Mouse (Mus musculus): ENCODE results near the gene Pxdn.
A peak's percentile ranks its signal among the peaks of the same experiment; 100 is the strongest.

Gene Pxdn

DNA sequence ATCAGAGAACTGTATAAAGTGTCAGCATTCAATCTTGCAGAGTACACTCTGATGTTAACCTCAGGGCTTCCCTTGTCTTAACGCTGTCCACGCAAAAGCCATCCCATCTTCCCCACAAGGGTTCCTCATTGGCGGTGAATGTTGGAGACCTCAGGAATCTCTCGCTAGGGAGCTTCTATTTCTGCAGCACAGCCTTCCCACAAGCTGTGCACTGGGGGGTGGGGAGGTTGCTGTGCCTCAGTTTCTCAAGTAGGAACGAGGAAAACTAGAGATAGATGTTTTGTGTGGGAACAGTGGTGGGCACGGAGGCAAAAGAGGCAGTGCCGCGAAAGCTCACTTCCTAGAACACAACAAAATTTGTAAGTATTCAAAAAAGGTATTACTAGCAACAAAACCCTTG, at the start of gene Pxdn:
Pxdn (plus strand) TSS at position 301 of the 400 bp plus-strand sequence.
- DNase-seq (ENCODE audit: low spot score in 2 of 2), result no peak

DNA sequence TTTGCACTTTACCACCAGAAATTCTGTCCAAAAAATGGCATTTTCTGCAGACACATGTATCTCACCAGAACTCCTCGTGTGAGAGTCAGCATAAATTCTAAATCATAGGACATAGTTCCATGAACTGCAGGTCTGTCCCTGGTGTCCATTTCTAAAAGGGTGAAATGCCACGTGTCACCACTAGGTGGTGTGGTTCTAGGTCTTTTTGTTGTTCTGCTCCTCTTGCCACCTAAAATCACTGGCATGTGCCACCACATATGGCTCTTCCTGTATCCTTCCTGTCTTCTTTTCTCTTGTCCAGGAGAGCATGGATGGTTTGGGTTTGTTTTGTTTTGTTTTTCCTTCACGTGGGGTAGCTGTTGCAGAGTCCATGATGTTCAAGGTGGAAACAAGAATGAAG, 42.7 kb upstream of the Pxdn start:
- peak in 1 of 2 experiments; percentile 69 for DNase-seq (ENCODE audit: low spot score in 2 of 2)

DNA sequence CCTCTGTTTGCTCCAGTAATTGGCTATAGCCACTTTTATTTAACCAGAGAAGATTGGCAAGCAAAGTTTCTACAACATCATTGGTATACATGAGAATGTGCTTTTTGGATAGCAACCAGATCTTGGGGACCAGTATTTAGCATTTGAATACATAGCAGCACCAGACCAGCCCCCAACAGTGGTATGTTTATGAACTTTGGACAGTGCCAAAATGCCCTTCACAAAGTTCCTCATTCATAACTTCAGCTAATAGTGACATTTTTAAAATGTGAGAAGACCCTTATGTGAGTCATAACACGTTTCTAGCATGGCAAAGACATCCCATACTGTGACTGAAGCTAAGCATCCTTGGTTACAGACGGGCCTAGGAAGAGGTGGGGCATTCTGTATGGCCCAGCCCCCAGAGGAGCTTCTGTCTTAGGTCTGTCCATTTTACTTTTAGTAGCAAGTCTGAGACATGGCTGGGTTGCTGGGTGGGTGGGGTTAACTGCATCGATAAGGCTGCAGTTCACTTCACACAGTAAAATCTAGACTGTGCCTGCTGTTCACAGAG, 39.8 kb upstream of the Pxdn start:
- no peak for DNase-seq (ENCODE audit: low spot score in 2 of 2)

DNA sequence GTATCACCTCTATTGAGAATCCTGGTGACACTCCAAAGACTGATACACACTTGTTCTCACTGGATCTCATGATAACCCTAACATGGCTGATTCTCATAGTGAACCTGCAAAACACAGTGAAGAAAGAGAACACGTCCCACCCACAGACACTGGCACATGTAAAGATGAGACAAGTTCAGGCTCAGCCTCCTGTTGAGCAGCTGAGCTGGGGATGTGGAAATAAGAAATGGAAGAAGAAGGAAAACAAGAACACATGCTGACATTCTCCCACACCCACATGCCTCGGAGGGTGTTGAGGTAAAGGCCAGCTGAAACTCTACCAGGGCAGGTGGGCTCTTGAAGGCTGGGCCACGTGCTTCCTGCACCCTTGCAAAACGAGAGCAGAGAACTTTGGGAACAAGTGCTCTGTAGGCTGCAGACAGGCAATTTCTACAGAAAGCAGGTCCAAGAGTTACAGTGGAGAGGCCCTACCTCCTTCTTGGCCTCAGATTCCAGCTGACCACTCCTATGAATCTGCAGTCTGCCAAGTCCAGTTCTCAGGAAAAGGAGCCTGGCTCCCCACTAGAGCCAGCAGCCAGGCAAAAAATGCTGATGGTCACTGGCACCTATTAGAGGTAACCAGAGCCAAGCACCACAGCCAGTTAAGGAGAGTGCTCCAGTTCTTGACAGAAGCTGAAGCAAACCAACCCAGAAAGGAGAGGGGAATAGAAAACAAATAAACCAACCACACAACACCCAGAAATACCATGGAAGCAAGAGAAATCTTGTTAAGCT, 33.1 kb upstream of the Pxdn start:
- no peak for DNase-seq (ENCODE audit: low spot score in 2 of 2)

DNA sequence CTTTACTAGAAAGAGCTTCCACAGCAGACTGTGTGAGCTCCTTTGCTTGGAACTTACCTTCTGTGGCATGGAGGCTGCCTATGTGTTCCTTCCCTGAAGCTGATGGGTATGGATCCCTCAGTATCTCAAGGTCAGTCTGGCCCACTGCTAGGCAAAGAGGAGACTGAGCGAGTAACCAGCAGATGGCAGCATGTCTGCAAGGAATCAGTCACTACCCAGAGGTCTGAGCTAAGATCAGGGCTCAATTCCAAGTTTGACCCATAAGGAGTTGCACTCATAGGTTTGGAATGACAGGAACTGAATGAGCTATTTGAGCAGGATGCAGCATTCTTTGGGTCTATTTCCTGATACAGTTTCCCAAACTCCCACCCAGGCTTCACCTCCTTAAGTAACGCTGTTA, 30.4 kb upstream of the Pxdn start:
- DNase-seq (ENCODE audit: low spot score in 2 of 2), result peak; percentile 36 to 51

DNA sequence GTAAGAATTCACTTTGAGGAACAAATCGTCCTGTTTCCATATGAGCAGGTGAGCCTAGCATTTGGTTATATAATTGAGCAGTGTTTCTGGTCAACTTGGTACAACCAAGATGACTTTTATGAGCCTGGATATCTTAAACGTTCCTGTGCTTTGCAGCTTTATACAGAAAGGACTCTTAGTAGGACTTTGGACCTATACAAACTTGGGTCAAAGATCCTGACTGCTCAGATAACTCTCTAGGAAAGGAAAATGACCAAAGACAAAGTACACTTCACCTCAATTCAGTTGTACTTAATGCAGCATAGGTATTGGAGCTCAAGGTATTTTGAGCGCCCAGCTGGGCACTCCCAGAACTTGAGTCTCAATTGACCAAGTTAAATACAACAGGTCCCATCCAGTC, 21.3 kb upstream of the Pxdn start:
- DNase-seq (ENCODE audit: low spot score in 2 of 2), result no peak

DNA sequence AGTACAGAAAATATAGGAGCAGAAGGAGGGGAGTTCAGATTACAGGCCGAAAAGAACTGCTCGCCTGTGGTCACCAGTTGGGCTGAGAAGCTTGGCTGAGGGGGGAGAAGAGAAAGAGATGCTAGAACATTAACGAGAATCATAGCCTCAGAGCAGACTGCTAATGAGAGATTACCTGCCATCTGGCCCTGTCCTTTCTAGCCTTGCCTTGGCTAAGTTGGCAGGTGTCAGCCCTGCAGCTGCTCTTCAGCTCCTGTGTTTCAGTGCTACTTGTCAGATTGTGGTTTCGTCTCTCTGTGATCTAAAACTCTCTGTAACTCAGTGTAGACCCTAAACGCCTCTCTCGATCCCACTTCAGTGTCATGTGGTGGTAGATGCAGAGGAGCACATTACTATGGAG, 20.6 kb upstream of the Pxdn start:
- DNase-seq (ENCODE audit: low spot score in 2 of 2), result no peak

DNA sequence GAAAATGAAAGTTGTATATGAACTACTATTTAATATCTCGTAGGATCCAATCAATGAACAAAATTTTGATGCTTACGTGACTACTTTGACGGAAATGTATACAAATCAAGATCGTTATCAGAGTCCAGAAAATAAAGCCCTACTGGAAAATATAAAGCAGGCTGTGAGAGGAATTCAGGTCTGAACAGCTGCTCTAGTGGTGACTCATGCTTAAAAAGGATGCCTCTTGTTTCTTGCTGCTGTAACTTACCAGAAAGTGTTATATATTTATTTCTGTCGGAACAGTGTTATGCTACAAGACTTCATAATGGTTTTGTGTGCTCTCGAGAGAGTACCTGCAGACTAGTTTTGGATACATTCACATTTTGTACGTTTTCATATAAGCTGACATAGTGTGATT, 17.1 kb upstream of the Pxdn start:
- no peak for DNase-seq (ENCODE audit: low spot score in 2 of 2)

DNA sequence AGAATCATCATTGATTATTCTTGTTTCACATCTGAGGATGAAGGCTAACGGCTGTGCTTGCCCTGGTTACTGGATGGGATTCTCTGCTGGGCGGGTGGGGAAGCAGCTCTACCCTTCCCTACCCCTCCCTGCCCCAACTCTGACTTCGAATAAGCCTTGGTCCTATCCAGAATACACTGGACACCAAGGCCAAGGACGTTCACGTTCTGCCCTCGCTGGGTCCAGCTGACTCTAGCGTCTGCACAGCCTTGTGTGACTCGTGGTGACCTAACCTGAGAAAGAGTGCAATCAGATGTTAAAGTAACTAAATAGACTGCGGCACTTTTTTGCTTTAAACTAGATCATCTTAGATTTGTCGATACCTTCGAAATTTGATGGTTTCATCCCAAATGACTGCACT, 15.9 kb upstream of the Pxdn start:
- no peak for DNase-seq (ENCODE audit: low spot score in 2 of 2)

DNA sequence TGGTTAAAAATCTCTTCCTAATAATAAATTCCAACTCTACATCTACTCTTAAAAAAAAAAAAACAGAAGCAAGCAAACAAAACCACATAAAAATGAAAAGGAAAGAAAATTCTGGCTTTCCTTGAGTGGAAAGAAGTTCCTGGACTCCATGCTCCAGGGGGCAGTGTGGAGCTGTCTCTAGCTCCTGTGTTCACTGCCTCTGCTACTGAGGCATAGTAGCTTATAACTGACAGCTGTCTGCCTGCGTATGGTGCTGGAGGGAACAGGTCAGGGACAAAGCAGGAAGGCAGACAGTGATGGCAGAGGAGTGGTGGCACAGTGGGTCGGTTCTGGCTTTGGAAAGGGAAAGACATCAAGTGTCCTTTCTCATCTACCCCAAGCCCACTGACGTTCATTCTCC, 10.5 kb upstream of the Pxdn start:
- peak; percentile 47 to 73 for DNase-seq (ENCODE audit: low spot score in 2 of 2)

DNA sequence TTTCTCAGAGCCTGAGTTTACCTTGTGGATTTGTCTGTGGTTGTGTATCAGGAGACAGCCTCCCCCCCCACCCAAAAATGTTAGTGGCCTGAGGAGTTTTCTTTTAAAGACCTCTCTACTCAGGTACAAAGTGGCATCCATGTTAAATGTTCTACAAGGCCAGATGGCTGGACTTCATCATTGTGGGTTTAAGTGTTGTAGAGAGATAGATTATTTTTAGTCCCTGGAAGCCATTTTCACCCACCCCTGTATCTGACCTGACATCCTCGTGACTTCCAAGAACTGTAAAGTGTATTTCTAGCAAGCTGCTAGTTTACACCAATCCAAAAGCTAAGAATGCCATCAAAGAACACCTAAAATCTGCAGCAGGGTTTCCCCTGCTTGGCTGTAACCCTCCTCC, 6.8 kb upstream of the Pxdn start:
- no peak for DNase-seq (ENCODE audit: low spot score in 2 of 2)

DNA sequence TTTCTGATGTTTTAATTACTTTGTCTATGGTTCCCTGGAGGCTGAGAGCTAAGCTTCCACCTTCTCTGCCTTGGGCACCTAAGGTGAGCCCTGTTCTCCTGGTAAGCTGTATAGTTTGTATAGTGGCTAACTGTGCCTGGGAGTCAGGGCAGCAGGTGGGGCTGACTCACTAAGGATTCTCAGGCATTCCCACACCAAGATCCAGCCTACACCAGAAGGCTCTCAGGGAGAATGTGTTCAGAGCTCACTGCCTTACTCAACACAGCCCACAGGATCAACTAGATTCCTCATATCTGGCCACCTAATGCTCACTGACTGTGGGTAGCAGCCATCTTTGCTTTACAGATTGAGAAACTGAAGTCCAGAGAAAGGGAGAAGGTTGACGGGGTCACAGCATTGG, 4.5 kb upstream of the Pxdn start:
- no peak for DNase-seq (ENCODE audit: low spot score in 2 of 2)

DNA sequence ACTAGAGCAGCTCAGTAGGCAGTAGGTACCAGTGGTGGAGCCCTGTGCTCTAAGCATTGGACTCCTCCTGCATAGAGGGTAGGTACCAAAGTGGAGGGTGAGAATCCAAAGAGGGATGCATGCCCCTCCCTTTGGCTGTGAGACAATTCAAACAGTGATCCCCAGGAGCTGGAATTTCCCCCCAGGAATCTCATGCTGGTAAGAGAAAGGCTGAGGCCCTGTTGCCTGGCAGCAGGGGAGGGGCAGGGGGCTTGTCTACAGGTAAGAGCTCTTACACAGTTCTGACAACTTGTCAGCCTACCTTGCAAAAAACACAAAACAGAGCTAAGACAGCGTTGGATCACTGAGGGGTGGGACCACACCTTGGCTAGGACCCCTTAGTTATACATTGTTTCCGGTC, 3.9 kb upstream of the Pxdn start:
- DNase-seq (ENCODE audit: low spot score in 2 of 2), result no peak

DNA sequence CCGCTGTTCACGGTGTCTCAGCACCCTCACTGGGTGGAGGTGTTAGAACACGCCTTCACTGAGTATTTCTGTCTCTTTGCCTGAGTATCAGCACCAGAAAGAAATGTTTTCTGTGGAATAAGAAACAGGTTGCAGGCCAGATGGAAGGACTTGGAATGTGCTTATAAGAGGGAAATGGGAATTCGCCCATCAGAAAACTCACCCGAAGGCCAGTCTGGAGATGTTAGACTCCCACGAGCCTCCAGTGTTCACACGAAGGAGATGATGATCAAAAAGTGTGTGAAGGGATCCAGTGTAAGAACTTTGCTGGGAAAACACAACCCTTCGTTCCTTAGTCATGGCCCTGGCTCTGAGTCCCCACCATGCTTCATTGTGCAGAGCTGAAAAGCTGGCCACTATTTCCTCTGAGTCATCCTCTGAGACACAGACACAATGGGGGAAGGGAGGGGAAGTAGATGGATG, 3.3 kb upstream of the Pxdn start:
- DNase-seq (ENCODE audit: low spot score in 2 of 2), result no peak

DNA sequence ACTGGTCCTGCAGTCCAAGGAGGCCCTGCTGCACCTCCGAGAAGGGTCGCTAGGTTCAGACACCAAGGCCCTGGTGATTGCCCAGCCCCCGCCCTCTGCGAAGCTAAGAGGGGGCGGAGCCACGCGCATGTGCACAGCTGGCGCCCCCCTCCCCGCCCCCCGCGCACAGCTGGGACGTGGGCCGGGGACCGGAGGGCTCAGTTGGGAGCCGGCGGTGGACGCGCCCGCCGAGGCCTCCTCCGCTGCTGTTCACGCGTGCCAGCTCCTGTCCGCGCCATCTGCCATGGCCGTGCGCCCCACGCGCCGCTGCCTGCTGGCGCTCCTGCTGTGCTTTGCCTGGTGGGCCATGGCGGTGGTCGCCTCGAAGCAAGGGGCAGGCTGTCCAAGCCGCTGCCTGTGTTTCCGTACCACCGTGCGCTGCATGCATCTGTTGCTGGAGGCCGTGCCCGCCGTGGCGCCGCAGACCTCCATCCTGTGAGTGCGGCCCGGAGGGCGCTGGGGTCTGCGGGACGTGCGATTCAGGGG, 505 bp downstream of the Pxdn start:
- DNase-seq (ENCODE audit: low spot score in 2 of 2), result peak; percentile 35 to 66

DNA sequence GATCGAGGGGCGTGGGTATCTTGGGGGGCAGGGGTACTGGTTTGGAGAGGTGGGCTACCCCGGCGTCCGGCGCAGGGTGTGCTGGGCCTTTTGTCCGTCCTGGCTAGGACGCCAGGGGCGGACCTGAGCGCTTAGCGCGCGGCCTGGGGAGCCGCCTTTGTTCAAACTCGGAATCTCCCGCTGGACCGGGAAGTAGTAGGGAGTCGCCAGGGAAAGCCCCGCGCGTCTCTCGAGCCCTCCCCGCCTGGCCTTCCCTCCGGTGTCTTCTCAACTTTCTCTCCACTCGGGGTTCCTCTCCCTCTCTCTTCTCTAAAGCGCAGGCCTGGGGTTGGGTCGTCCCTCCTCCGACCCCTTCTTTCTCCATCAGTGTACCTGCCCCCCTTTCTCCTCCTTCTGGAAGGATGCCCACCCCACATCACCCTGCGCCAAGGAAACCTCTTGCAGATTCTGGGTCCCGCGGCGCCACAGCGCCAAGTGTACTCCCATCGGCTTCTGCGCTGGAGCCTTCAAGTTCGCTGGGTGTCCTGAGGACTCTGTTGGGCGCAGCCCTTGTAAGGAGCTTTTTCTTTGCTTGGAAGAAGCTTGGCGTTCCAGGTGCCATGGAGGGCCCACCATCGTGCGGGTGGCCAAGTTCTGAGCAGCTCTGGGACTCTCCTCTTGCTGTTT, 1.1 kb downstream of the Pxdn start:
- DNase-seq (ENCODE audit: low spot score in 2 of 2), result peak; percentile 30 to 49

DNA sequence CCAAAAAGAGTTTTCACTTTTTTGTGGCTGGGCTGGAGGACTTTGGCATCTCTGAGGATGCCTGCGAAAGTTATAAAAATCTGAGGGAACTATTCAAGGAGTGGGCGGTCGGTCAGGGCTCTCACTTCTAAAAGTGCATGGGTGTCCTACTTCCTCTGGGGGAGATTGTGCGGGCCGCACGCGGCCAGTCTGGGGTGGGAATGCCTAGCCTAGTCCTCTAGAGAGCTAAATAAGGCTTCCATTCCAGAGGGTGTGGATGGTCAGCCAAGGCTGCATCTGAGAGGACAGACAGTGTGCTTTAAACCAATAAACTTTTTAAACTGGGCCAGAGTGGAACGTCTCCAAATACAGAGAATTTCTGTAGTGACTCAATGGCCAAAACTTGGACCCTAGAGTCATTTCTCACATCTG, 1.9 kb downstream of the Pxdn start:
- no peak for DNase-seq (ENCODE audit: low spot score in 2 of 2)

DNA sequence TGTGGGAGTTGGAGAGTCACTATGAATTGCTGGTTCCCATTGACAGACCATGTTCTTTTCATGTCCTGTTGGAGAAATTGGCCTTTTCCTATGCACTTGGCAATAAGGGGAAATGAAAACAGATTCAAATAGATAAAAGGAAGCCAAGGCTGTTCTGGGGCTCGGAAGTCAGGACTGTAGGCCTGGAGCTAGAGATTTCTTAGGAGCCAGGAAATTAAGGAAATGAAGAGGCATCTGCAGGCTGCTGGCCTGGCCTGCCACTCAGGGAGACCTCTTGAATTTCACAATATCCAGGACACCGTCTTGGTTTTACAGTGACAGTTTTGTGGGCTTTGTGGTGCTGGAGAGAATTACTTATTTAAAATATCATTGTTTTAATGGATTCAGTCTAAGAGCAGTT, 5.0 kb downstream of the Pxdn start:
- DNase-seq (ENCODE audit: low spot score in 2 of 2), result no peak

DNA sequence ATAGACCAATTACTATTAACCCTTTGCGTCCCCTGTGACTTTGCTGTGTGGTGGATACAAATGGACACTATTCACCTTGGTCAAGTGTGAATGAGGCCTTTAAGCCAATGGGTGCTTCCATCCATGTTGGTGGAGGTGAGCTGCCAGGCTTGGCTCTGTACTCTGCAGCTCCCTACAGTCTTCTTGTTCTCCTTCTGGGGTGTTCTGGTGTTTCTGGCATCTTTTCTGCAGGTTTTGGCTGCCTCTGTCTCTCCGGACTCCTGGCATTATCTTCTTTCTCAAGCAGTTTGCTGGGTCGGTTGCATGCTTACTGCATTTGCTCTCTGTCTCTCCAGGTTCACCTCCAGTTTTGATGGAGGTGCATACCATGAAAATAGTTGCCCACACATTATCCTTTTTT, 7.2 kb downstream of the Pxdn start:
- no peak for DNase-seq (ENCODE audit: low spot score in 2 of 2)

DNA sequence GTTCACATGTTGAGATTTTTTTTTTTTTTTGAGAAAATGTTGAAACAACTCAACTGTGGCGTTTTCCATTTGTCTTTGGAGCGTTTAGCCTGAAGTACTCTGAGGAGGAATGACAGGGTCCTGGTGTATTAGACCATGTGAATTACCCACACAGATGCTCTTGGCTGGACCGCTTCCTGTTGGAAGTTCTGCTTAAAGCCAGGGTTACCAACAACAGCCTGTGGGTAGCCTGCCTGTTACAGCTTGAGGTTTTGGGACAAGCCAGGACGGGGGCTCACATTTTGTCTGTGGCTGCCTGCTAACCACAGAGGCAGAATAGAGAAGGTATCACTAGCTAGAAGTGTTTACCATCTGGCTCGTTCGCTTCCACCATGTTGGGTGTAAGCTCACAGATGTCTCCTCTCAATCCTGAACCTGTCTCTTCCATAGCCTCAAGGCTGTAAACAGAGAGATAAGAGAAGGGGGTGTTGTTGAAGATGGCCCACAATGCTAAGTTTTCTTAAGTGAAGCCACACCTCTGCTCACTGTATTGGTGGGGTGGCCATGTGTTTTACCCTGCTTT, 7.9 kb downstream of the Pxdn start:
- no peak for DNase-seq (ENCODE audit: low spot score in 2 of 2)

DNA sequence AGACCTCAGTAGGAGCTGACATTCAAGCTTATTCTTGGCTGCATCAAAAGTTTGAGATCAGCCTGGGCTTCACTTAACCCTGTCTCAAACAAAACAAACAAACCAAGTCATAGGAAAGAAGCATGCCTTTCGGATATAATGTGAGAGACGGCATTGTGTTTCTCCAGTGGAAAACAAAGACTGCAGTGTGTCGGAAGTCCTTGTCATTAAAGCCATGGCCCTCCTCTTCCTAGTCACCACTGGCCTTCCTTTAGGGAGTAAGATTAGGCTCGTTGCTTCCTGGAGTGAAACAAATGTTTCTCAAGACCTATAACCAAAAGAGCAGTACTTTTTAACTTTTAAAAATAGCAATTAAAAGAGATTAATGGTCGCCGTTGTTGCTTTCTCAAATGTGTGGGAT, 13.6 kb downstream of the Pxdn start:
- DNase-seq (ENCODE audit: low spot score in 2 of 2), result no peak

DNA sequence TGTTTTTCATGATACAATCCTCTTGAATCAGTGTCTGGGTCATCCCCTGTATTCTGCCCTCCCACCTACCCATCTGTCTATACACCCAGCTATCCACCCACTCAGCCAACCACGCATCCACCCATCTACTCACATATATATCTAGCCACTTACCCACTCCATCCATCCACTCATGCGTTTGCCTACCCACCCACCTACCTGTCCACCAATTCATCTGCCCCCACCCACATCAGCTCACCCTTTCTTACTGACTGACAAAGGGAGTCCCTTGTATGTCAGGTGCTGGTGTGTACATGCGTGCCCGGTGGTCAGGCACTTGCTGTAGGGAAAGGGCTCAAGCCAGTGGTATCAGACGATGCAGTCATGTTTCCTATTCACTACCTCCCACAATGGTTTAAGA, 14.1 kb downstream of the Pxdn start:
- no peak for DNase-seq (ENCODE audit: low spot score in 2 of 2)

DNA sequence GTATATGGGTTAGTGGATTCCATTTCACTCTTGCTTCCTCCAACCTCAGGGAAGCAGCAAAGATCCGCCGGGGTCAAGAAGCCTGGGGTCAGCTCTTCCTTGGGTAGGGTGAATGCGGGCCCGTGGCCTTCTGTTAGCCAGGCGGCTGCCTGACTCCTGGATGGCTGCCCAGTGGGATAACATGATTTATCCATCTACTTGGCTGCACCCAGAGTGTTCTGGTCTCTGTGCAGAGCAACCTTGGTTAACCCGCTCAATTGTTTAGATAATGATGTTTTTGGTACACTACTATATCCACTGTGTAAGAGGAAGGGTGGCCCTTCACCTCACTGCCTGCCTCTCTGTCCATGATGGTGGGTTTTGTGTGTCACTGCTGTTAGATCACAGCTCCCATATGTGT, 14.7 kb downstream of the Pxdn start:
- DNase-seq (ENCODE audit: low spot score in 2 of 2), result no peak
